Mouse (Mus musculus): ENCODE data around the gene C730034F03Rik. TPM values are rescaled to one million over a fixed set of nuclear protein-coding genes. Genes with fewer than 3 reads are reported as not detected.

Gene C730034F03Rik
- polyA plus RNA-seq, 1 experiment from 2014 or later: 8.2 TPM

Other genes starting within 250 kb of the C730034F03Rik start
- gene Plxnb2, start 248.8 kb upstream of the C730034F03Rik start, polyA plus RNA-seq (2015; fragmentation: Nextera tagmentation; extraction: Ambion mirVana): 101 and 108 TPM in 2 replicates
- gene Dennd6b, start 233.1 kb upstream of the C730034F03Rik start, polyA plus RNA-seq (2015; fragmentation: Nextera tagmentation; extraction: Ambion mirVana): 117 and 123 TPM in 2 replicates
- gene Ppp6r2, start 218.0 kb upstream of the C730034F03Rik start, polyA plus RNA-seq (2015; fragmentation: Nextera tagmentation; extraction: Ambion mirVana): 83.2 and 89.8 TPM in 2 replicates
- 106 and 112 TPM in 2 replicates for gene Sbf1, start 114.3 kb upstream of the C730034F03Rik start, polyA plus RNA-seq (2015; fragmentation: Nextera tagmentation; extraction: Ambion mirVana)
- gene Adm2, start 106.9 kb upstream of the C730034F03Rik start, polyA plus RNA-seq (2015; fragmentation: Nextera tagmentation; extraction: Ambion mirVana): not detected in 2 replicates
- gene Miox, start 95.2 kb upstream of the C730034F03Rik start, polyA plus RNA-seq (2015; fragmentation: Nextera tagmentation; extraction: Ambion mirVana): not detected in 2 replicates
- gene Lmf2, start 73.9 kb upstream of the C730034F03Rik start, polyA plus RNA-seq (2015; fragmentation: Nextera tagmentation; extraction: Ambion mirVana): 30.5 and 35.0 TPM in 2 replicates
- 115 and 121 TPM in 2 replicates for gene Ncaph2, start 73.9 kb upstream of the C730034F03Rik start, polyA plus RNA-seq (2015; fragmentation: Nextera tagmentation; extraction: Ambion mirVana)
- gene Sco2, start 55.7 kb upstream of the C730034F03Rik start, polyA plus RNA-seq (2015; fragmentation: Nextera tagmentation; extraction: Ambion mirVana): 15.7 and 15.8 TPM in 2 replicates
- 2.1 and 2.7 TPM in 2 replicates for gene Tymp, start 52.5 kb upstream of the C730034F03Rik start, polyA plus RNA-seq (2015; fragmentation: Nextera tagmentation; extraction: Ambion mirVana)
- gene Odf3b, start 50.3 kb upstream of the C730034F03Rik start, polyA plus RNA-seq (2015; fragmentation: Nextera tagmentation; extraction: Ambion mirVana): 3.4 and 4.3 TPM in 2 replicates
- gene Klhdc7b, start 44.7 kb upstream of the C730034F03Rik start, polyA plus RNA-seq (2015; fragmentation: Nextera tagmentation; extraction: Ambion mirVana): 0.05 TPM in 1 of 2 replicates, not detected in the other
- gene Syce3, start 19.1 kb upstream of the C730034F03Rik start, polyA plus RNA-seq (2015; fragmentation: Nextera tagmentation; extraction: Ambion mirVana): not detected in 2 replicates
- 1.2 and 1.8 TPM in 2 replicates for gene Cpt1b, start 3.7 kb upstream of the C730034F03Rik start, polyA plus RNA-seq (2015; fragmentation: Nextera tagmentation; extraction: Ambion mirVana)
- gene Gm44502, start 107 bp downstream of the C730034F03Rik start, polyA plus RNA-seq (2015; fragmentation: Nextera tagmentation; extraction: Ambion mirVana): not detected in 2 replicates
- gene Chkb, start 319 bp downstream of the C730034F03Rik start, polyA plus RNA-seq (2015; fragmentation: Nextera tagmentation; extraction: Ambion mirVana): 91.8 and 92.3 TPM in 2 replicates
- gene Mapk8ip2, start 24.3 kb downstream of the C730034F03Rik start, polyA plus RNA-seq (2015; fragmentation: Nextera tagmentation; extraction: Ambion mirVana): 84.8 and 88.5 TPM in 2 replicates
- 31.9 and 32.3 TPM in 2 replicates for gene Arsa, start 47.8 kb downstream of the C730034F03Rik start, polyA plus RNA-seq (2015; fragmentation: Nextera tagmentation; extraction: Ambion mirVana)
- 16.0 and 16.9 TPM in 2 replicates for gene Shank3, start 70.0 kb downstream of the C730034F03Rik start, polyA plus RNA-seq (2015; fragmentation: Nextera tagmentation; extraction: Ambion mirVana)
- 2.4 and 3.2 TPM in 2 replicates for gene Acr, start 138.7 kb downstream of the C730034F03Rik start, polyA plus RNA-seq (2015; fragmentation: Nextera tagmentation; extraction: Ambion mirVana)
- gene Rabl2, start 162.3 kb downstream of the C730034F03Rik start, polyA plus RNA-seq (2015; fragmentation: Nextera tagmentation; extraction: Ambion mirVana): 81.3 and 92.1 TPM in 2 replicates

All from midbrain, embryonic 15.5 days (tissue).